Mouse (Mus musculus): ENCODE results near the gene Mmp2. TPM values are rescaled to one million over a fixed set of nuclear protein-coding genes. Genes with fewer than 3 reads are reported as not detected.

Mmp2 gene
- polyA plus RNA-seq, 1 experiment = 2.9 TPM

DNA sequence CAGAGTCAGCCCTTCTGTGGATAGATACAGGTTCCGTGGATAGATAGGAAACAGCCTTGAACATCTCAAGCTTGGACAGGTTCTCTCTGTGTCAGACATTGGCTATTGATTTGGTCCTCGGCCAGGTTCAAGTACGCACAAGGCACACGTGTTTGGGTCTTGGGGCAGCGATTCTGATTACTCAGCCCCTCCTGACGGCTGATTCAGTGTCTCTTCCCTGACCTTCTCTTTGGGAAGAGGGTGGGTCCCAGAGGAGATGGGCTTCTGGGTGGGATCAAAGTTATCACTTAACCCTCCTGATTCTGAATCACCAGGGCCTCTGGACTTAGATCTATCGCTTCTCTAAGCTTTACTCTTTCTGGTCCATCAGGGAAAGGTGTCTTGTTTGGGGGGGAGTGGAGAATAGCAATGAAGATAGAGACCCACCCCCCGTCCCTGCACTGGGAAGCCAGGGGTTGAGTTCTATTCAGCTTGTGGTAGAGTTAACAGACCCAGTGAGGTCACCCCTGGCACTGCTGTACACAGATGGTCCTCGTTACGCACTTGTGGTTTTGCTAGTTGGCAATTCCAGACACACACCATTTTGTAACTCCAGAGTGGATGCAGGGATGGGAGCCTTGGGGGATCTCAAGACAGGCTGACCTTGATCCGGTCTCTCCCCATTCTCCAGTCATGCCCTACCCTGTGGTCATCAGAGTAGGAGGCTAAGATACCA, 7.9 kb downstream of the Mmp2 start:
- TF ChIP-seq CTCF (IDR thresholded peaks at IDR 0.05; ENCODE audit: extremely low read depth, insufficient read depth, low read length) = no peak
- TF ChIP-seq POLR2A (IDR thresholded peaks at IDR 0.05; ENCODE audit: extremely low read depth, insufficient read depth, low read length) = no peak
- Histone ChIP-seq H3K27ac (ENCODE audit: insufficient read depth, low read length) (no peak overlapping the region), H3K4me1 (ENCODE audit: control insufficient read depth, insufficient read depth, low read length) (no peaks in the 10 kb centered on the region), H3K4me3 (ENCODE audit: insufficient read depth, low read length) (no peak overlapping the region)

DNA sequence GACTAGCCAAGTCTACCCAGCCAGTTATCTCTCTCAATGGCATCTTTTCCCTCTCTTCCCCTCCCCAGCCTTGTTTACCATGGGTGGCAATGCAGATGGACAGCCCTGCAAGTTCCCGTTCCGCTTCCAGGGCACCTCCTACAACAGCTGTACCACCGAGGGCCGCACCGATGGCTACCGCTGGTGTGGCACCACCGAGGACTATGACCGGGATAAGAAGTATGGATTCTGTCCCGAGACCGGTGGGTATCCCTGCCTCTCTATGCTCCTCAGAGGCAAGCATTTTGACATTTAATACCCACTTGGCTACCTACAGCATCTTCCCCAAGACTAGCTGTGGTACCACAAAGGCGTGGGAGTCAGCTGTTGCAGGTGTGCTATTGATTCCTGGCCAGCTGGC, 8.8 kb downstream of the Mmp2 start:
- Histone ChIP-seq H3K4me3 (ENCODE audit: insufficient read depth, low read length) (no peak overlapping the region), H3K4me1 (ENCODE audit: control insufficient read depth, insufficient read depth, low read length) (no peaks in the 10 kb centered on the region), H3K27ac (ENCODE audit: insufficient read depth, low read length) (no peak overlapping the region)
- TF ChIP-seq CTCF (IDR thresholded peaks at IDR 0.05; ENCODE audit: extremely low read depth, insufficient read depth, low read length) (no peak), POLR2A (IDR thresholded peaks at IDR 0.05; ENCODE audit: extremely low read depth, insufficient read depth, low read length) (no peak)

GRCm38 (mm10) chr8:92838616-92839015, 11.5 kb downstream of the Mmp2 start:
- H3K4me3 ChIP-seq (ENCODE audit: insufficient read depth, low read length) = no peak overlapping the region
- no peaks in the 10 kb centered on the region for H3K4me1 ChIP-seq (ENCODE audit: control insufficient read depth, insufficient read depth, low read length)
- no peak for TF ChIP-seq CTCF (IDR thresholded peaks at IDR 0.05; ENCODE audit: extremely low read depth, insufficient read depth, low read length)
- no peak for TF ChIP-seq POLR2A (IDR thresholded peaks at IDR 0.05; ENCODE audit: extremely low read depth, insufficient read depth, low read length)
- H3K27ac ChIP-seq (ENCODE audit: insufficient read depth, low read length) = no peak overlapping the region

DNA sequence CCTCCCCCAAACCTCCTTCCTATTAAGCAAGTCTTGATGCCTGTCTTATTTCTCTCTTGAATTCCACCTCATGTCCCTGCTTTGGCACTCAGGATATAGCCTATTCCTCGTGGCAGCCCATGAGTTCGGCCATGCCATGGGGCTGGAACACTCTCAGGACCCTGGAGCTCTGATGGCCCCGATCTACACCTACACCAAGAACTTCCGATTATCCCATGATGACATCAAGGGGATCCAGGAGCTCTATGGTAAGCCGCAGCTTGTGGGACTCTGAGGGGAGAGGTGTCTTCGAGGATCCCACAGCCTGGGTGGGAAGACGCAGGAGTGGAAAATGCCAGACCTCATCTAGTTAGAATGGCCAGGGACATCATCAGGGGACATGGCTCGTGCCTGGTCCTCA, 12.1 kb downstream of the Mmp2 start:
- no peak overlapping the region for H3K4me3 ChIP-seq (ENCODE audit: insufficient read depth, low read length)
- no peak overlapping the region for H3K27ac ChIP-seq (ENCODE audit: insufficient read depth, low read length)
- TF ChIP-seq POLR2A (IDR thresholded peaks at IDR 0.05; ENCODE audit: extremely low read depth, insufficient read depth, low read length) = no peak
- no peak for TF ChIP-seq CTCF (IDR thresholded peaks at IDR 0.05; ENCODE audit: extremely low read depth, insufficient read depth, low read length)
- H3K4me1 ChIP-seq (ENCODE audit: control insufficient read depth, insufficient read depth, low read length) = no peaks in the 10 kb centered on the region

- Histone ChIP-seq H3K4me1 (ENCODE audit: control insufficient read depth, insufficient read depth, low read length) (no peaks in the 10 kb centered on the region), H3K4me3 (ENCODE audit: insufficient read depth, low read length) (no peak overlapping the region), H3K27ac (ENCODE audit: insufficient read depth, low read length) (no peak overlapping the region)
- no peak for TF ChIP-seq CTCF (IDR thresholded peaks at IDR 0.05; ENCODE audit: extremely low read depth, insufficient read depth, low read length)
- no peak for TF ChIP-seq POLR2A (IDR thresholded peaks at IDR 0.05; ENCODE audit: extremely low read depth, insufficient read depth, low read length)
Measured at GRCm38 (mm10) chr8:92839876-92840275, 12.8 kb downstream of the Mmp2 start.

- peaks cover 3% of the 10 kb centered on the region for H3K4me1 ChIP-seq (ENCODE audit: control insufficient read depth, insufficient read depth, low read length)
- no peak overlapping the region for H3K27ac ChIP-seq (ENCODE audit: insufficient read depth, low read length)
- H3K4me3 ChIP-seq (ENCODE audit: insufficient read depth, low read length) = no peak overlapping the region
- TF ChIP-seq POLR2A (IDR thresholded peaks at IDR 0.05; ENCODE audit: extremely low read depth, insufficient read depth, low read length) (no peak), CTCF (IDR thresholded peaks at IDR 0.05; ENCODE audit: extremely low read depth, insufficient read depth, low read length) (no peak)
Measured at GRCm38 (mm10) chr8:92846684-92847083, 19.6 kb downstream of the Mmp2 start.

DNA sequence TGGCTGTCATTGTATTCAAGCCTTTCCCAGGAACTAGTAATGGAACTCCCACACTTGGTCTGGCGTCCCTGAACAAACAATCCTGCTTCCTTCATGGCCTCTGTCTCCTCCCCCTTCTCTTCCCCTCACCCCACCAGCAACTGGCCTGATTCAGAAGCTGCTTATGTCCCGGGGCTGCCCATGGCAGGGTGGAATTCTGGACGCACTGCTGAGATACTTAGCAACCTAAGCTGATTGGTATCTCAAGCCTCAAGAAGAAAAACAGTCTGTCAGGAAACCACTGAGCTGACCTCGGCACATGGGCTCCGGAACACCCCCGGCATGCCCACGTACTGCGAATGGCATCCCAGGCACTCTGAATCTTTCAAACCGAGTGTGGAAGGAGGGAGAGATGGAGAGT, 20.2 kb downstream of the Mmp2 start:
- Histone ChIP-seq H3K4me1 (ENCODE audit: control insufficient read depth, insufficient read depth, low read length) (peaks cover 3% of the 10 kb centered on the region), H3K4me3 (ENCODE audit: insufficient read depth, low read length) (no peak overlapping the region), H3K27ac (ENCODE audit: insufficient read depth, low read length) (no peak overlapping the region)
- TF ChIP-seq POLR2A (IDR thresholded peaks at IDR 0.05; ENCODE audit: extremely low read depth, insufficient read depth, low read length) (no peak), CTCF (IDR thresholded peaks at IDR 0.05; ENCODE audit: extremely low read depth, insufficient read depth, low read length) (no peak)

GRCm38 (mm10) chr8:92849261-92849660, 22.2 kb downstream of the Mmp2 start:
- Histone ChIP-seq H3K4me3 (ENCODE audit: insufficient read depth, low read length) (no peak overlapping the region), H3K27ac (ENCODE audit: insufficient read depth, low read length) (no peak overlapping the region), H3K4me1 (ENCODE audit: control insufficient read depth, insufficient read depth, low read length) (peaks cover 3% of the 10 kb centered on the region)
- TF ChIP-seq POLR2A (IDR thresholded peaks at IDR 0.05; ENCODE audit: extremely low read depth, insufficient read depth, low read length) = no peak
- TF ChIP-seq CTCF (IDR thresholded peaks at IDR 0.05; ENCODE audit: extremely low read depth, insufficient read depth, low read length) = no peak

DNA sequence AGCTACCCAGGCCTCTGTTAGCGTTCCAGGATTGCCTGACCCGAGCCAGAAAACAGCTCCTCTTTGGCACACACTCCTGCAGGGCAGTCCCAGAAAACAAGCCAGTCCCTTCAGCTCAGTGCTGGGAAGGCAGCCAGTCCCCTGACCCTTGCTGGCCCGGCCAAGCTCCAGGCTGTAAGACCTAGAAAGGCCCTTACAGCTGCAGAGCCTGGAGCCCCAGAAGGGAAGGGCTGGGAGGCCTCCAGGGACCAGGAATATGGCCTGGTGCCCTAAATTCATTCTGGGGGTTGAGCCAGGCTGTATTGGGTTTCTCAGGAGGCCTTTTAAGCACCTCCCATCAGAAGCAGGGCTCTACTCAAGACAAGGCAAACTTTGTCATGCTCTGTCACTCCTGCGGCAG, 23.1 kb downstream of the Mmp2 start:
- Histone ChIP-seq H3K4me1 (ENCODE audit: control insufficient read depth, insufficient read depth, low read length) (peaks cover 3% of the 10 kb centered on the region), H3K4me3 (ENCODE audit: insufficient read depth, low read length) (no peak overlapping the region), H3K27ac (ENCODE audit: insufficient read depth, low read length) (no peak overlapping the region)
- TF ChIP-seq CTCF (IDR thresholded peaks at IDR 0.05; ENCODE audit: extremely low read depth, insufficient read depth, low read length) (no peak), POLR2A (IDR thresholded peaks at IDR 0.05; ENCODE audit: extremely low read depth, insufficient read depth, low read length) (no peak)

GRCm38 (mm10) chr8:92851381-92851780, 24.3 kb downstream of the Mmp2 start:
- Histone ChIP-seq H3K27ac (ENCODE audit: insufficient read depth, low read length) (no peak overlapping the region), H3K4me1 (ENCODE audit: control insufficient read depth, insufficient read depth, low read length) (peaks cover 3% of the 10 kb centered on the region), H3K4me3 (ENCODE audit: insufficient read depth, low read length) (no peak overlapping the region)
- TF ChIP-seq CTCF (IDR thresholded peaks at IDR 0.05; ENCODE audit: extremely low read depth, insufficient read depth, low read length) (no peak), POLR2A (IDR thresholded peaks at IDR 0.05; ENCODE audit: extremely low read depth, insufficient read depth, low read length) (no peak)
